Mouse (Mus musculus) hindbrain, embryonic 13.5 days (tissue): ENCODE data around the gene Auts2. TPM values are rescaled to one million over a fixed set of nuclear protein-coding genes. Genes with fewer than 3 reads are reported as not detected.

Experiments used
- ATAC-seq: fragments of 200-750 bp; cut with Nextera tagmentation; 2 replicates; pipeline ENCODE4 v1.8.0; 2017; ENCODE audit warnings: moderate TSS enrichment; ENCODE audit not compliant: low FRiP score
- H3K27ac ChIP-seq: fragments of 300-500 bp; sonication (generic); 2 replicates; pipeline ENCODE4 v1.5.1; 2015; ENCODE audit warnings: inconsistent platforms, mild to moderate bottlenecking, moderate library complexity
- H3K27me3 ChIP-seq: fragments of 300-500 bp; sonication (generic); 2 replicates; pipeline ENCODE4 v1.6.1; 2015; ENCODE audit warnings: mild to moderate bottlenecking, inconsistent platforms
- H3K36me3 ChIP-seq: fragments of 300-500 bp; sonication (generic); 2 replicates; pipeline ENCODE4 v1.6.1; 2015; ENCODE audit warnings: mild to moderate bottlenecking, inconsistent platforms
- H3K4me1 ChIP-seq: fragments of 300-500 bp; sonication (generic); replicated peaks from 2 replicates; pipeline ENCODE4 v1.6.1; 2015; ENCODE audit warnings: inconsistent platforms
- H3K4me2 ChIP-seq: fragments of 300-500 bp; sonication (generic); 2 replicates; pipeline ENCODE4 v1.6.1; 2015; ENCODE audit warnings: inconsistent platforms, mild to moderate bottlenecking, moderate library complexity
- H3K4me3 ChIP-seq: fragments of 300-500 bp; sonication (generic); 2 replicates; pipeline ENCODE4 v1.5.1; 2015; ENCODE audit warnings: mild to moderate bottlenecking, inconsistent platforms
- H3K9ac ChIP-seq: fragments of 300-500 bp; sonication (generic); 2 replicates; pipeline ENCODE4 v1.6.1; 2015; ENCODE audit warnings: mild to moderate bottlenecking, inconsistent platforms
- H3K9me3 ChIP-seq: fragments of 300-500 bp; sonication (generic); 2 replicates; pipeline ENCODE4 v1.6.1; 2016; ENCODE audit warnings: inconsistent platforms
- WGBS: fragments of 180-500 bp; shearing (Covaris S2); methylation state at CpG from one replicate; pipeline ENCODE4 v1.1.7; 2015; 5-methylcytosine and 5-hydroxymethylcytosine counted together
- polyA plus RNA-seq: library from polyadenylated mRNA; unstranded; fragments of >200 nt; fragmentation: Nextera tagmentation; extraction: Ambion mirVana; gene quantifications from 2 replicates; pipeline ENCODE4 v1.2.1, GENCODE M21; 2015

The Auts2 gene
- polyA plus RNA-seq, 1 experiment from 2014 or later: 89.9 TPM

DNA sequence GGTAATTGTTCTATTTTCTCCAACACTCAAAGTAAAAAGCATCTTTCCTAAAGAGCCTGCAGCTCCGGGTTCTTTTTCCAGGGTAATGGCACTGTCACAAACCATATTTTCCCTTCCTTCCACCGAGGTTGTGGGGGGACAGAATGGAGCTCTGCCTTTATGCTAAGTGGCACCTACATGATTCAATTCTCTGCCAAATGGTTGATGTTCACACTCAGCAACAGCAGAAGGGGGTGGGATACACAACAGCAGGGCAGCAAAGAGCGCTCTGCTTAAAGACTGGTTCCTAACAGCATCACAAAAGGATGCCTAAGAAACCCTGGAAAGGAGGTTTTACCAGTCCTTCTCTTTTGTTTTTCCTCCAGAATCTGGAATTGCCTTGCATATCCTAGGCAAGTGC, 759.9 kb downstream of the Auts2 start:
- H3K27ac ChIP-seq: peak overlapping the region; percentile 67
- no peak for ATAC-seq
- no peak overlapping the region for H3K4me2 ChIP-seq
- no peaks in the 10 kb centered on the region for H3K36me3 ChIP-seq
- peaks cover 58% of the 10 kb centered on the region for H3K4me1 ChIP-seq
- H3K27me3 ChIP-seq: no peaks in the 10 kb centered on the region
- H3K9ac ChIP-seq: no peak overlapping the region
- H3K4me3 ChIP-seq: no peak overlapping the region
- WGBS: 30% methylated on average over 3 of the region's 3 CpGs
- H3K9me3 ChIP-seq: no peaks in the 10 kb centered on the region

GRCm38 (mm10) chr5:131781063-131781462, 762.1 kb downstream of the Auts2 start:
- WGBS: 52% methylated on average over 14 of the region's 14 CpGs
- H3K4me2 ChIP-seq: no peak overlapping the region
- no peaks in the 10 kb centered on the region for H3K27me3 ChIP-seq
- H3K9ac ChIP-seq: no peak overlapping the region
- H3K4me3 ChIP-seq: no peak overlapping the region
- peaks cover 59% of the 10 kb centered on the region for H3K4me1 ChIP-seq
- H3K9me3 ChIP-seq: no peaks in the 10 kb centered on the region
- H3K36me3 ChIP-seq: no peaks in the 10 kb centered on the region
- no peak for ATAC-seq
- H3K27ac ChIP-seq: peak overlapping the region; percentile 49

DNA sequence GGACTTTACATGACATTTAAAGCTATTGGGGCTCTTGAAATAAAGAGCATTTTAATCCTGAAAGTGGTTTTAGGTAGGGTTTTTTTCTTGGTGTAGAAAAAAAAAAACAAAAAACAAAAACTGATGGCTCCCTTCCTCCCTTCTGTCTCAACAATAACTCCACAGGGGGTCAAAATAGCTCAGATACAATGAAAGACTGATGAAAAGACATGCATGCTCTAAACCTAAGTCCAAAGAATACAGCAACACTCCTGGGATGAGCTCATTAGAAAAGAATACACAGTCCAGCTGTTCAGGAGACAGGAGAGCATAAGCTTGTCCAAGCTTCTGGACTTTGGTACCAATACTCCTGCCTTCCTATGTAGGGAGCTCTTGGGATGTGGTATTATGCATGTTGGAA, 764.0 kb downstream of the Auts2 start:
- ATAC-seq: no peak
- H3K9ac ChIP-seq: no peak overlapping the region
- H3K27me3 ChIP-seq: no peaks in the 10 kb centered on the region
- no peaks in the 10 kb centered on the region for H3K9me3 ChIP-seq
- peaks cover 78% of the 10 kb centered on the region for H3K4me1 ChIP-seq
- H3K4me3 ChIP-seq: no peak overlapping the region
- H3K4me2 ChIP-seq: no peak overlapping the region
- H3K27ac ChIP-seq: peak overlapping the region; percentile 50
- H3K36me3 ChIP-seq: no peaks in the 10 kb centered on the region

GRCm38 (mm10) chr5:131775672-131776071, 767.5 kb downstream of the Auts2 start:
- H3K27me3 ChIP-seq: 0 out of 2 replicates have a peak, but pooled peaks cover 2% of the 10 kb centered on the region

GRCm38 (mm10) chr5:131775222-131775621, 767.9 kb downstream of the Auts2 start:
- Histone ChIP-seq H3K36me3 (no peaks in the 10 kb centered on the region), H3K9ac (peak overlapping the region; percentile 39; the same call in 1 of the 2 replicates), H3K4me2 (peak overlapping the region; percentile 23; the same call in 1 of the 2 replicates), H3K27me3 (0 out of 2 replicates have a peak, but pooled peaks cover 2% of the 10 kb centered on the region), H3K4me3 (no peak overlapping the region), H3K4me1 (peaks cover 46% of the 10 kb centered on the region), H3K9me3 (no peaks in the 10 kb centered on the region), H3K27ac (peak overlapping the region; percentile 86)
- peak; percentile 86 for ATAC-seq
- 12% methylated on average over 12 of the region's 12 CpGs for WGBS

More at GRCm38 (mm10) chr5:131775672-131776071, 767.5 kb downstream of the Auts2 start:
- H3K4me2 ChIP-seq: peak overlapping the region; percentile 23; the same call in 1 of the 2 replicates
- peak; percentile 34; the same call in 1 of the 2 replicates for ATAC-seq
- no peaks in the 10 kb centered on the region for H3K9me3 ChIP-seq
- no peaks in the 10 kb centered on the region for H3K36me3 ChIP-seq
- 37% methylated on average over 5 of the region's 5 CpGs for WGBS
- peak overlapping the region; percentile 15; the same call in 1 of the 2 replicates for H3K9ac ChIP-seq
- no peak overlapping the region for H3K4me3 ChIP-seq
- peaks cover 50% of the 10 kb centered on the region for H3K4me1 ChIP-seq
- H3K27ac ChIP-seq: peak overlapping the region; percentile 86

GRCm38 (mm10) chr5:131774792-131775191, 768.4 kb downstream of the Auts2 start:
- Histone ChIP-seq H3K4me1 (peaks cover 49% of the 10 kb centered on the region), H3K9ac (no peak overlapping the region), H3K9me3 (no peaks in the 10 kb centered on the region), H3K27ac (peak overlapping the region; percentile 86), H3K4me3 (no peak overlapping the region), H3K27me3 (0 out of 2 replicates have a peak, but pooled peaks cover 2% of the 10 kb centered on the region), H3K4me2 (0 out of 2 replicates have a peak overlapping the region, but pooled peaks have one; percentile 23), H3K36me3 (no peaks in the 10 kb centered on the region)
- peak; percentile 73 for ATAC-seq
- WGBS: 46% methylated on average over 6 of the region's 6 CpGs

GRCm38 (mm10) chr5:131772616-131773015, 770.5 kb downstream of the Auts2 start:
- H3K27ac ChIP-seq: no peak overlapping the region
- no peak for ATAC-seq
- no peak overlapping the region for H3K4me2 ChIP-seq
- H3K4me3 ChIP-seq: no peak overlapping the region
- H3K9ac ChIP-seq: no peak overlapping the region
- no peaks in the 10 kb centered on the region for H3K9me3 ChIP-seq
- peaks cover 56% of the 10 kb centered on the region for H3K4me1 ChIP-seq
- 65% methylated on average over 1 of the region's 1 CpGs for WGBS
- 0 out of 2 replicates have a peak, but pooled peaks cover 2% of the 10 kb centered on the region for H3K27me3 ChIP-seq
- no peaks in the 10 kb centered on the region for H3K36me3 ChIP-seq

GRCm38 (mm10) chr5:131769273-131769672, 773.9 kb downstream of the Auts2 start:
- 0 out of 2 replicates have a peak, but pooled peaks cover 2% of the 10 kb centered on the region for H3K27me3 ChIP-seq
- H3K9me3 ChIP-seq: no peaks in the 10 kb centered on the region
- H3K27ac ChIP-seq: peak overlapping the region; percentile 73
- no peaks in the 10 kb centered on the region for H3K36me3 ChIP-seq
- 17% methylated on average over 11 of the region's 11 CpGs for WGBS
- H3K4me3 ChIP-seq: no peak overlapping the region
- ATAC-seq: no peak; the same call in 1 of the 2 replicates
- peaks cover 48% of the 10 kb centered on the region for H3K4me1 ChIP-seq
- 0 out of 2 replicates have a peak overlapping the region, but pooled peaks have one; percentile 24 for H3K9ac ChIP-seq
- 0 out of 2 replicates have a peak overlapping the region, but pooled peaks have one; percentile 9 for H3K4me2 ChIP-seq

DNA sequence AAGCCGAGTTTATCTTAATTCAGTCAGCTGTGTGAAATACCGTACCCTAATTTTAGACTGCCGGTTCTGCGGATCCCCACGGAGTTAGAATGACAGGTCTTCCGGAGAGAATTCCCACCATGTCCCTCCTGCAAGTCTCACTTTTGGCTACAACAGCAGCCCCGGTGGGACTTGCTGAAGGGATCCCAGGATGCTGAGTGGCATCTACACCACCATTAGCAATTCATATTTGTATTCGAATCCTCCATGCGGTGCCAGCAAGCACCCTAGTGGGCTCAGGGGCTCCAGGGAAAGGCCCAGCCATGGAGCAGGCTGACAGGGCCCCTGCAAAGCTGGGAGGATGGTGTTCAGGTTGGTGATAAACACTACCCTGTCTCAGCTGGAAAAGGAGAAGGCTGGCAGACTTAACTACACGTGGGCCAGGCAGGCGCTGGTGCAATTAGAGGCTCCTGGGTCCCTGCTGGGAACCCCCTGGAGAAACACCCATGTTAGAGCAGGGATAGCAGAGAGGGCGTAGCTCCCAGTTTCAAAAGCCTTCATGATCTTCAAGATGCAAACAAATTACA, 775.4 kb downstream of the Auts2 start:
- Histone ChIP-seq H3K4me2 (0 out of 2 replicates have a peak overlapping the region, but pooled peaks have one; percentile 4), H3K36me3 (no peaks in the 10 kb centered on the region), H3K4me3 (no peak overlapping the region), H3K27ac (peak overlapping the region; percentile 75), H3K27me3 (0 out of 2 replicates have a peak, but pooled peaks cover 2% of the 10 kb centered on the region), H3K9me3 (no peaks in the 10 kb centered on the region), H3K4me1 (peaks cover 43% of the 10 kb centered on the region), H3K9ac (no peak overlapping the region)
- WGBS: 36% methylated on average over 12 of the region's 12 CpGs
- ATAC-seq: no peak

GRCm38 (mm10) chr5:131767176-131767575, 776.0 kb downstream of the Auts2 start:
- Histone ChIP-seq H3K9me3 (no peaks in the 10 kb centered on the region), H3K9ac (no peak overlapping the region), H3K27ac (peak overlapping the region; percentile 75), H3K4me2 (0 out of 2 replicates have a peak overlapping the region, but pooled peaks have one; percentile 4), H3K36me3 (no peaks in the 10 kb centered on the region), H3K27me3 (no peaks in the 10 kb centered on the region), H3K4me3 (no peak overlapping the region), H3K4me1 (peaks cover 43% of the 10 kb centered on the region)
- 0 out of 2 replicates have a peak, but pooled peaks have one; percentile 24 for ATAC-seq
- WGBS: 64% methylated on average over 9 of the region's 9 CpGs

GRCm38 (mm10) chr5:131759432-131759831, 783.7 kb downstream of the Auts2 start:
- peaks cover 18% of the 10 kb centered on the region for H3K4me1 ChIP-seq
- no peak overlapping the region for H3K4me2 ChIP-seq
- H3K27ac ChIP-seq: peak overlapping the region; percentile 58
- ATAC-seq: peak; percentile 52; the same call in 1 of the 2 replicates
- H3K9me3 ChIP-seq: no peaks in the 10 kb centered on the region
- H3K36me3 ChIP-seq: no peaks in the 10 kb centered on the region
- WGBS: 73% methylated on average over 13 of the region's 13 CpGs
- H3K27me3 ChIP-seq: no peaks in the 10 kb centered on the region
- H3K9ac ChIP-seq: no peak overlapping the region
- no peak overlapping the region for H3K4me3 ChIP-seq

GRCm38 (mm10) chr5:131750330-131750729, 792.8 kb downstream of the Auts2 start:
- H3K4me3 ChIP-seq: no peak overlapping the region
- no peak overlapping the region for H3K27ac ChIP-seq
- no peak for ATAC-seq
- H3K9ac ChIP-seq: no peak overlapping the region
- H3K27me3 ChIP-seq: no peaks in the 10 kb centered on the region
- H3K4me1 ChIP-seq: peaks cover 12% of the 10 kb centered on the region
- H3K4me2 ChIP-seq: no peak overlapping the region
- H3K36me3 ChIP-seq: no peaks in the 10 kb centered on the region; the same call in 1 of the 2 replicates
- no peaks in the 10 kb centered on the region for H3K9me3 ChIP-seq
- WGBS: 64% methylated on average over 2 of the region's 2 CpGs
